18 mouse cellular contexts compared by ENCODE assay signal in the genomic region with DNA sequence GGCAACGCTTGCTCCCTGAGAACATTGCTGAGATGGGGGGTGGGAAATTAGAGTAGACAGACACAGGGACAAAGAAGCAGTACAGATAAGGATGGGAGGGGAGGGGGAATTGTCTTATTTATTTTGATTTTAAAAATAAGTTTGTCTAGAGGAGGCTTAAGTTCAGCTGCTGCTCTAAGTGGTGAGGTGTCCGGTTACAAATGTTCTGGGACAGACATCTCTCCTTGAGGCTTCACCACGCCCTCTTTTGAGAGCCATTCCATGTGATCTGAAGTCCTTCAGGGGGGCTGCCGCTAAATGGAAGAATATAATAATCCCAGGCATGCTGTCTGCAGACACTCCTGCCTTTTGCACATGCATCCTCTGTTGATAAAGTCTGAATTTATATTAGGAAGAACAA.
DNase-seq lines count a peak whose midpoint lies in the region; ATAC-seq and TF ChIP-seq lines count a peak whose summit lies in the region.
"Had no signal": no experiment of that assay in that cellular context is flagged by ENCODE, and none has a peak within 500 bp of the region (broad histone marks: within the 10 kb centered on the region; RNA-seq: fewer than 3 reads in every experiment).

No protein-coding gene starts in this region.

- no peaks in the 10 kb centered on the region for H3K36me3 ChIP-seq in lung, embryonic 14.5 days (ENCODE audit: insufficient read depth)
- no peaks in the 10 kb centered on the region for H3K36me3 ChIP-seq in embryonic facial prominence, embryonic 12.5 days
- H3K36me3 ChIP-seq in limb, embryonic 15.5 days = no peaks in the 10 kb centered on the region
- H3K36me3 ChIP-seq: G1E; midbrain, embryonic 13.5 days had no signal

- H3K4me3 ChIP-seq in lung, embryonic 14.5 days (ENCODE audit: low read depth, low read length) = no peak overlapping the region
- H3K4me3 ChIP-seq in embryonic facial prominence, embryonic 12.5 days = no peak overlapping the region
- no peak overlapping the region for H3K4me3 ChIP-seq in limb, embryonic 15.5 days
- H3K4me3 ChIP-seq: midbrain, embryonic 13.5 days had no signal

- 9% methylated on average over 4 of the region's 4 CpGs for WGBS in lung, embryonic 14.5 days
- 36% methylated on average over 4 of the region's 4 CpGs for WGBS in embryonic facial prominence, embryonic 12.5 days
- 34% methylated on average over 4 of the region's 4 CpGs for WGBS in limb, embryonic 15.5 days

- peaks cover 8% of the 10 kb centered on the region; the same call in 1 of the 2 replicates for H3K9me3 ChIP-seq in lung, embryonic 14.5 days (ENCODE audit: low read depth, low read length)
- H3K9me3 ChIP-seq in embryonic facial prominence, embryonic 12.5 days = no peaks in the 10 kb centered on the region; the same call in 1 of the 2 replicates
- no peaks in the 10 kb centered on the region for H3K9me3 ChIP-seq in limb, embryonic 15.5 days
- H3K9me3 ChIP-seq: midbrain, embryonic 13.5 days had no signal

- H3K9ac ChIP-seq in lung, embryonic 14.5 days = no peak overlapping the region
- no peak overlapping the region for H3K9ac ChIP-seq in embryonic facial prominence, embryonic 12.5 days
- no peak overlapping the region for H3K9ac ChIP-seq in limb, embryonic 15.5 days
- H3K9ac ChIP-seq: midbrain, embryonic 13.5 days had no signal

- no peaks in the 10 kb centered on the region for H3K27me3 ChIP-seq in lung, embryonic 14.5 days (ENCODE audit: insufficient read depth, low read length)
- H3K27me3 ChIP-seq in embryonic facial prominence, embryonic 12.5 days = no peaks in the 10 kb centered on the region
- no peaks in the 10 kb centered on the region for H3K27me3 ChIP-seq in limb, embryonic 15.5 days
- H3K27me3 ChIP-seq: midbrain, embryonic 13.5 days had no signal

- no peak overlapping the region for H3K27ac ChIP-seq in lung, embryonic 14.5 days (ENCODE audit: low read depth)
- H3K27ac ChIP-seq in embryonic facial prominence, embryonic 12.5 days = no peak overlapping the region; the same call in 1 of the 2 replicates
- peak overlapping the region; percentile 71 for H3K27ac ChIP-seq in limb, embryonic 15.5 days
- H3K27ac ChIP-seq: midbrain, embryonic 13.5 days had no signal

- H3K4me1 ChIP-seq in lung, embryonic 14.5 days (ENCODE audit: insufficient read depth) = peaks cover 12% of the 10 kb centered on the region
- peaks cover 12% of the 10 kb centered on the region for H3K4me1 ChIP-seq in embryonic facial prominence, embryonic 12.5 days
- peaks cover 10% of the 10 kb centered on the region; the same call in 1 of the 2 replicates for H3K4me1 ChIP-seq in limb, embryonic 15.5 days
- H3K4me1 ChIP-seq: midbrain, embryonic 13.5 days had no signal

- DNase-seq in heart, adult 9 months (ENCODE audit: low spot score in 2 of 2) = peak; percentile 8 to 17
- DNase-seq in heart, postnatal 25 days (ENCODE audit: low spot score) = no peak
- DNase-seq in lung, embryonic 14.5 days = peak; percentile 80
- no peak for DNase-seq in lung, postnatal 25 days (ENCODE audit: low spot score)
- no peak for DNase-seq in cerebellum, adult 9-10 months
- DNase-seq in adrenal gland, postnatal 10 days = no peak
- DNase-seq: adrenal gland, adult 8-10 months; cerebellum, adult 2 months; kidney, postnatal 10 days; layer of hippocampus, adult 9-11 months; lung, postnatal 14 days; right cerebral cortex, postnatal 14 days; thymus, adult 2 months had no signal

- peak overlapping the region; percentile 29; the same call in 1 of the 2 replicates for H3K4me2 ChIP-seq in lung, embryonic 14.5 days
- no peak overlapping the region for H3K4me2 ChIP-seq in embryonic facial prominence, embryonic 12.5 days (replicated peaks)
- H3K4me2 ChIP-seq in limb, embryonic 15.5 days = no peak overlapping the region
- H3K4me2 ChIP-seq: liver, embryonic 11.5 days; midbrain, embryonic 13.5 days had no signal

- peak; percentile 86; the same call in 1 of the 2 replicates for ATAC-seq in lung, embryonic 14.5 days (ENCODE audit: insufficient read depth)
- ATAC-seq in embryonic facial prominence, embryonic 12.5 days (ENCODE audit: insufficient number of reproducible peaks, insufficient read depth, low FRiP score, low TSS enrichment) = peak; percentile 56; the same call in 1 of the 2 replicates
- ATAC-seq in limb, embryonic 15.5 days (ENCODE audit: insufficient number of reproducible peaks, low FRiP score, low TSS enrichment, low read depth) = no peak
- ATAC-seq: midbrain, embryonic 13.5 days had no signal

- TF ChIP-seq CTCF in lung, embryonic 14.5 days (IDR thresholded peaks at IDR 0.05; ENCODE audit: low read depth) = no peak

- intact Hi-C loops in heart, postnatal 25 days (cut with DNase I) = no loop called here

Comparison
In these comparisons a context has a peak if more than half of its experiments do, and no peak if none do; other contexts are left out.
1. DNase-seq: peak in heart, adult 9 months (2 of 2) and lung, embryonic 14.5 days (single experiment); none in heart, postnatal 25 days (single experiment), lung, postnatal 25 days (single experiment), cerebellum, adult 9-10 months (single experiment) and adrenal gland, postnatal 10 days (single experiment).